8 mouse cellular contexts compared by ENCODE assay signal in the genomic region with DNA sequence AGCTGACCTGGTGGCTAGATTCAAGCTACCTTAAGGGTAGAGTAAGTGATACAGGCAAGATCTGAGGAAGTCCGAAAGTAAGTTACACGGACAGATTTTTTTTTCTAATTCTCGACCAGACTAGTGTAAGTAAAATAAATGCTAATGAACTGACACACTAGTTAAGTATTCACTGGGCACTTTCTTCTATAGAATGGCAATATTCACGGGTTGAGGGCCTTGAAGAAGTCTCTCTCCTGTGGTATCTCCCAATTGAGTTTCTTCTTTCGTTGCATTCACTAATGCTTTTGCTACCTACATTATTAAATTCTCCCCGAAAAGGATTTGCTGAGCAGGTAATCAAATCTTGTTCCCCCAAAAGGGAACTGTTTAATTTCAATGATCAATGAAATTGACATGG. TPM values are rescaled to one million over a fixed set of nuclear protein-coding genes. Genes with fewer than 3 reads are reported as not detected.
DNase-seq lines count a peak whose midpoint lies in the region; ATAC-seq and TF ChIP-seq lines count a peak whose summit lies in the region.

No protein-coding gene starts in this region.

- H3K4me2 ChIP-seq in embryonic facial prominence, embryonic 11.5 days (ENCODE audit: low read depth, low read length) = peak overlapping the region; percentile 36
- peak overlapping the region; percentile 50 for H3K4me2 ChIP-seq in intestine, embryonic 16.5 days (ENCODE audit: low read depth, low read length)
- H3K4me2 ChIP-seq in neural tube, embryonic 14.5 days (ENCODE audit: low read depth, low read length) = peak overlapping the region; percentile 73

- H3K4me1 ChIP-seq in lung, adult 2 months (ENCODE audit: control insufficient read depth, insufficient read depth, low read length) = peaks cover 5% of the 10 kb centered on the region; the same call in 1 of the 2 replicates
- no peaks in the 10 kb centered on the region for H3K4me1 ChIP-seq in embryonic facial prominence, embryonic 11.5 days (ENCODE audit: control insufficient read depth, insufficient read depth, low read length)
- H3K4me1 ChIP-seq in intestine, embryonic 16.5 days (ENCODE audit: control insufficient read depth, insufficient read depth, low read length) = peaks cover 21% of the 10 kb centered on the region
- H3K4me1 ChIP-seq in neural tube, embryonic 14.5 days (ENCODE audit: control insufficient read depth, insufficient read depth, low read length) = peaks cover 8% of the 10 kb centered on the region

- H3K9me3 ChIP-seq in embryonic facial prominence, embryonic 11.5 days (replicated peaks; ENCODE audit: control insufficient read depth, low read length) = no peaks in the 10 kb centered on the region
- H3K9me3 ChIP-seq in intestine, embryonic 16.5 days (ENCODE audit: control insufficient read depth, low read length) = no peaks in the 10 kb centered on the region
- H3K9me3 ChIP-seq in neural tube, embryonic 14.5 days (ENCODE audit: control insufficient read depth, low read length) = no peaks in the 10 kb centered on the region

- H3K9ac ChIP-seq in embryonic facial prominence, embryonic 11.5 days (replicated peaks; ENCODE audit: low read length) = 0 out of 2 replicates have a peak overlapping the region, but pooled peaks have one; percentile 14
- H3K9ac ChIP-seq in intestine, embryonic 16.5 days (ENCODE audit: low read depth, low read length) = peak overlapping the region; percentile 31
- peak overlapping the region; percentile 76; the same call in 1 of the 2 replicates for H3K9ac ChIP-seq in neural tube, embryonic 14.5 days (replicated peaks; ENCODE audit: low read depth, low read length)

- TF ChIP-seq CTCF in lung, adult 2 months (IDR thresholded peaks at IDR 0.05; ENCODE audit: insufficient read depth, low read length) = no peak

- no peak for DNase-seq in lung, adult 2 months
- no peak for DNase-seq in lung, adult 18-20 months
- DNase-seq in embryonic facial prominence, embryonic 11.5 days (ENCODE audit: low spot score) = no peak
- DNase-seq in kidney, adult 9 months = no peak

- WGBS in lung, adult 2 months = 12% methylated on average over 6 of the region's 6 CpGs
- WGBS in embryonic facial prominence, embryonic 11.5 days = 24% methylated on average over 6 of the region's 6 CpGs
- WGBS in intestine, embryonic 16.5 days = 14% methylated on average over 6 of the region's 6 CpGs
- 27% methylated on average over 6 of the region's 6 CpGs for WGBS in neural tube, embryonic 14.5 days

- TF ChIP-seq POLR2A in lung, adult 2 months (IDR thresholded peaks at IDR 0.05; ENCODE audit: borderline replicate concordance, extremely low read depth, low read depth, low read length) = no peak

- no peaks in the 10 kb centered on the region for H3K27me3 ChIP-seq in embryonic facial prominence, embryonic 11.5 days (ENCODE audit: control insufficient read depth, insufficient read depth, low read length)
- no peaks in the 10 kb centered on the region for H3K27me3 ChIP-seq in intestine, embryonic 16.5 days (replicated peaks; ENCODE audit: control insufficient read depth, insufficient read depth, low read length)
- H3K27me3 ChIP-seq in neural tube, embryonic 14.5 days (ENCODE audit: control insufficient read depth, insufficient read depth, low read length) = no peaks in the 10 kb centered on the region

- no peaks in the 10 kb centered on the region for H3K36me3 ChIP-seq in embryonic facial prominence, embryonic 11.5 days (replicated peaks; ENCODE audit: control insufficient read depth, insufficient read depth, low read depth, low read length)
- no peaks in the 10 kb centered on the region for H3K36me3 ChIP-seq in intestine, embryonic 16.5 days (ENCODE audit: control insufficient read depth, insufficient read depth, low read length)
- H3K36me3 ChIP-seq in neural tube, embryonic 14.5 days (ENCODE audit: control insufficient read depth, insufficient read depth, low read length) = no peaks in the 10 kb centered on the region

- peak overlapping the region; percentile 70 for H3K4me3 ChIP-seq in lung, adult 2 months (replicated peaks; ENCODE audit: extremely low read depth, low read depth, low read length)
- peak overlapping the region; percentile 25; the same call in 1 of the 2 replicates for H3K4me3 ChIP-seq in embryonic facial prominence, embryonic 11.5 days (ENCODE audit: low read depth, low read length)
- H3K4me3 ChIP-seq in intestine, embryonic 16.5 days (ENCODE audit: low read length) = peak overlapping the region; percentile 79
- peak overlapping the region; percentile 86 for H3K4me3 ChIP-seq in neural tube, embryonic 14.5 days (ENCODE audit: low read depth, low read length)

- no peak for ATAC-seq in embryonic facial prominence, embryonic 11.5 days (replicated peaks; ENCODE audit: insufficient number of reproducible peaks, low FRiP score, low TSS enrichment, low read depth)
- ATAC-seq in intestine, embryonic 16.5 days = no peak
- no peak for ATAC-seq in neural tube, embryonic 14.5 days (ENCODE audit: low read depth)
- ATAC-seq in CD4-positive, CD25-positive, alpha-beta regulatory T cell, adult 4 months = no peak
- no peak for ATAC-seq in erythroid progenitor cell, adult 5-6 weeks (replicated peaks; ENCODE audit: low FRiP score, poor library complexity, severe bottlenecking)

- no peak overlapping the region for H3K27ac ChIP-seq in embryonic facial prominence, embryonic 11.5 days (replicated peaks; ENCODE audit: low read depth, low read length)
- H3K27ac ChIP-seq in intestine, embryonic 16.5 days (ENCODE audit: low read length) = no peak overlapping the region
- no peak overlapping the region for H3K27ac ChIP-seq in neural tube, embryonic 14.5 days (ENCODE audit: low read depth, low read length)

RNA-seq across cellular contexts. Expression of a gene that starts 0.7 kb away (rescaled TPM):
- polyA plus RNA-seq in lung, adult 2 months (2012; rRNA removed) = 29.0 and 42.9 TPM in 2 replicates
- polyA plus RNA-seq in embryonic facial prominence, embryonic 11.5 days (2014; fragmentation: Nextera tagmentation; extraction: Ambion mirVana) = 51.4 and 57.1 TPM in 2 replicates
- 24.6 and 29.1 TPM in 2 replicates for polyA plus RNA-seq in intestine, embryonic 16.5 days (2015; fragmentation: Nextera tagmentation; extraction: Ambion mirVana)
- 30.2 and 42.7 TPM in 2 replicates for polyA plus RNA-seq in neural tube, embryonic 14.5 days (2014; fragmentation: Nextera tagmentation; extraction: Ambion mirVana)
- 1 to 10 TPM; 1.4 to 2.8 TPM for polyA plus RNA-seq in CD4-positive, CD25-positive, alpha-beta regulatory T cell, adult 4 months (2017; shearing (Covaris generic))
- total RNA-seq in erythroid progenitor cell, adult 5-6 weeks (2015; ENCODE audit: low replicate concordance) = 2.9 and 4.3 TPM in 2 replicates
- 1.3 and 2.3 TPM in 2 replicates for total RNA-seq in erythroid progenitor cell, adult 5-6 weeks (2017; ENCODE audit: low replicate concordance)

RNA-seq across cellular contexts. Expression of a gene that starts 25.6 kb away (rescaled TPM):
- polyA plus RNA-seq in lung, adult 2 months (2012; rRNA removed) = 33.7 and 34.0 TPM in 2 replicates
- 4.0 and 4.4 TPM in 2 replicates for polyA plus RNA-seq in embryonic facial prominence, embryonic 11.5 days (2014; fragmentation: Nextera tagmentation; extraction: Ambion mirVana)
- polyA plus RNA-seq in intestine, embryonic 16.5 days (2015; fragmentation: Nextera tagmentation; extraction: Ambion mirVana) = 4.2 and 4.5 TPM in 2 replicates
- polyA plus RNA-seq in neural tube, embryonic 14.5 days (2014; fragmentation: Nextera tagmentation; extraction: Ambion mirVana) = 11.0 and 13.5 TPM in 2 replicates
- polyA plus RNA-seq in CD4-positive, CD25-positive, alpha-beta regulatory T cell, adult 4 months (2017; shearing (Covaris generic)) = 10 to 100 TPM; 50.6 to 58.6 TPM
- 15.9 and 20.2 TPM in 2 replicates for total RNA-seq in erythroid progenitor cell, adult 5-6 weeks (2015; ENCODE audit: low replicate concordance)
- 17.8 and 23.1 TPM in 2 replicates for total RNA-seq in erythroid progenitor cell, adult 5-6 weeks (2017; ENCODE audit: low replicate concordance)

Comparison
In these comparisons a context has a peak if more than half of its experiments do, and no peak if none do; other contexts are left out.
1. H3K4me3 ChIP-seq: peak in every context shown above with its lines; median percentile 86 in neural tube, embryonic 14.5 days; 79 in intestine, embryonic 16.5 days; 70 in lung, adult 2 months; 25 in embryonic facial prominence, embryonic 11.5 days.
2. H3K9ac ChIP-seq: peak in every context shown above with its lines; median percentile 76 in neural tube, embryonic 14.5 days; 31 in intestine, embryonic 16.5 days; 14 in embryonic facial prominence, embryonic 11.5 days.